Mouse (Mus musculus) E14TG2a.4 (cell line): ENCODE results near the gene 4933436I01Rik.

Experiments
- H3K27me3 ChIP-seq: 2 replicates; pipeline ENCODE4 v1.6.1; 2014; ENCODE audit warnings: low read length, control low read depth; ENCODE audit not compliant: insufficient read depth
- H3K36me3 ChIP-seq: 2 replicates; pipeline ENCODE4 v1.6.1; 2014; ENCODE audit warnings: low read length, control low read depth; ENCODE audit not compliant: insufficient read depth
- H3K4me1 ChIP-seq: replicated peaks from 2 replicates; pipeline ENCODE4 v1.6.1; 2014; ENCODE audit warnings: low read depth, low read length, control low read depth
- H3K4me3 ChIP-seq: replicated peaks from 2 replicates; pipeline ENCODE4 v1.5.1; 2014; ENCODE audit warnings: mild to moderate bottlenecking, low read length
- H3K9me3 ChIP-seq: 2 replicates; pipeline ENCODE4 v1.6.1; 2014; ENCODE audit warnings: low read length, control low read depth
- CTCF ChIP-seq: conservative IDR thresholded peaks from 2 replicates; pipeline ENCODE4 v1.5.1; 2014; ENCODE audit warnings: low read length
- NANOG ChIP-seq: IDR thresholded peaks from 2 replicates; pipeline ENCODE4 v1.6.1; 2014; ENCODE audit warnings: borderline replicate concordance, low read length, mixed read lengths
- POU5F1 ChIP-seq: IDR thresholded peaks from 2 replicates; pipeline ENCODE4 v1.6.1; 2014; ENCODE audit warnings: low read length, borderline replicate concordance

Gene 4933436I01Rik

GRCm38 (mm10) chrX:67921350-67921749 is at the start of gene 4933436I01Rik:
Gene 4933436I01Rik, minus strand, starts transcription at chrX:67921450.
- H3K9me3 ChIP-seq: no peaks in the 10 kb centered on the region
- H3K4me1 ChIP-seq: no peaks in the 10 kb centered on the region
- no peaks in the 10 kb centered on the region for H3K27me3 ChIP-seq
- TF ChIP-seq CTCF: no peak
- no peak for TF ChIP-seq POU5F1
- H3K4me3 ChIP-seq: no peak within 1 kb of the TSS
- no peaks in the 10 kb centered on the region for H3K36me3 ChIP-seq

GRCm38 (mm10) chrX:67924769-67925470 is 3.7 kb upstream of the 4933436I01Rik start:
- no peaks in the 10 kb centered on the region for H3K36me3 ChIP-seq
- no peaks in the 10 kb centered on the region for H3K27me3 ChIP-seq
- TF ChIP-seq NANOG (no peak), CTCF (no peak), POU5F1 (no peak)
- H3K4me3 ChIP-seq: no peak overlapping the region
- H3K4me1 ChIP-seq: no peaks in the 10 kb centered on the region
- no peaks in the 10 kb centered on the region for H3K9me3 ChIP-seq

GRCm38 (mm10) chrX:67883406-67883805 is 37.8 kb downstream of the 4933436I01Rik start:
- Histone ChIP-seq H3K4me1 (no peaks in the 10 kb centered on the region), H3K27me3 (no peaks in the 10 kb centered on the region), H3K36me3 (no peaks in the 10 kb centered on the region), H3K9me3 (no peaks in the 10 kb centered on the region), H3K4me3 (no peak overlapping the region)
- TF ChIP-seq NANOG (no peak), CTCF (no peak), POU5F1 (no peak)
